Mouse (Mus musculus) urinary bladder, adult 18-20 months (tissue): Measurements from ENCODE around the gene Oxt.

Source experiments
- DNase-seq, 2 experiments: peaks; one replicate each; pipeline ENCODE4 v3.0.0; 2022; ENCODE audit warnings: low spot score in 2 of 2, mixed read lengths in 2 of 2

Oxt gene

GRCm38 (mm10) chr2:130578148-130578547, 2.2 kb downstream of the Oxt start:
- DNase-seq = peak; percentile 22 to 60

DNA sequence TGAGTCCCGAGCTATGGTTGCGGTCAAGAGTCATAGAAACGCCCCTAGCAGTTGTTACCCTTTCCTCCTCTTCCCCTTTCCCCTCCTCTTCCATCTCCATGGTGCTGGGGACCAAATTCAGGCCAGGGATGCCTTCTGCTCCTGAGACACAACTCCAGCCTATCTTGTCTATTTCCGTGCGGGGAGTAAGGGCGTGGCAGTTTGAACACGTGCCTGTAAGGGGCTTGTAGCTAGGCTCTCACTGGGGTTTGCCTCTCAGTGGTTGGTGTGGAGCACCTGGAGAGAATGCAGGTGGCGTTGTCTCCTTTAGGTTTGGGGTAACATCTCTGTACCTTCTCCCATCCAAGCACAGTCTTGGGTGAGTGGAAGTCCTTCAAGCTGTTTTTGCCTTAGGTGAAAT, 3.8 kb downstream of the Oxt start:
- no peak for DNase-seq

- no peak for DNase-seq
Observed at GRCm38 (mm10) chr2:130581201-130581600, 5.2 kb downstream of the Oxt start.

GRCm38 (mm10) chr2:130582552-130582951, 6.6 kb downstream of the Oxt start, which contains the start of gene Avp:
Gene Avp, minus strand, starts transcription at chr2:130582554.
- DNase-seq = no peak

DNA sequence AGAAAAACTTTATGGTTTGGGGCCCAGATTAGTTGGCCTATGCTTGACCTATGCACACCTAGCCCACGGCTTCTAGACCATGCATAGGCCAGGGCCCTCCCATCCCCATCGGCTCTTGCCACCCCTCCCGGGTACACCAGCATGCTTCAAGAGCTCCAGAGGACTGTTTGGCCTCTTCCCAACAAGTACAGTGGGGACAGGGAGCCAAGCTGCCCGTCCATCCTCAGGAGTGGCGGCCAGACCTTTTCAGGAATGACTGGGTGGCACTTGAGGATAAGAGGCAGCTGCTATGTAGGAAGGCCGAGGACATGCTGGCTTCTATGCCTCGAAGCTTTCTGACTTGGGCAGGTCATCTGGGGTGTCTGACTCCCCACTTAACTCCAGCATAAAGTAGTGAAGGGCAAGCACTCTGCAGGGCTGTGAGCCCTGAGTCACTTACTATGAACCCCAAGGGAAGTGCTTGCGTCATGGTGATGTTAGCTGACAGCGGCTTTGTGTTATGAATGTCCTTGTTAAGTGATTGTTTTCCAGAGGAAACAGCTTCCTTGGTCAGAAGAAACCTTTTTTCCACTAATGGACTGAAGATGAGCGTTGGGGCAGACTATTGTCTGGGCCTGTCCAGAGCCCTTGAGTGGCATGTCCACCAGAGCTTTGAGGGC, 8.1 kb downstream of the Oxt start:
- DNase-seq = no peak

GRCm38 (mm10) chr2:130586016-130586415, 10.0 kb downstream of the Oxt start:
- DNase-seq = no peak

DNA sequence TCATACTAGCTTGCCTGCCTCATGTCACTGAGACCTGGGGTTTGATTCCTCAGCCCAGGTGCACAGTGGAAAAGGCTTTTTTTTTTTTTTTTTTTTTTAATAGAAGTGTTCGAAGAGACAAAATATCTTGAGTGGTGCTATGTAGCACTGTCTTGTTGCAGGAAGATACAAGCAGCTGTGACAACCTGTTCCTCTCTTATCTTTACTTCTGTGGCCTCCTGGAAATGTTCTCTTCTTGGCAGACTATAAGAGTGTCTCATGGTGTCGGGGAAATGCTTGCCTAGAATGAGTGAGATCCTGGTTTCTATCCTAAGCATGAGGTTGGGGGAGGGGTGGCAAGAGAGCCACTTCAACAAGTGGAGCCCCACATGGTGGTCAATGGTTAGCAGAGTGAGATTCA, 12.4 kb downstream of the Oxt start:
- no peak for DNase-seq

GRCm38 (mm10) chr2:130589157-130589556, 13.2 kb downstream of the Oxt start:
- no peak for DNase-seq

DNA sequence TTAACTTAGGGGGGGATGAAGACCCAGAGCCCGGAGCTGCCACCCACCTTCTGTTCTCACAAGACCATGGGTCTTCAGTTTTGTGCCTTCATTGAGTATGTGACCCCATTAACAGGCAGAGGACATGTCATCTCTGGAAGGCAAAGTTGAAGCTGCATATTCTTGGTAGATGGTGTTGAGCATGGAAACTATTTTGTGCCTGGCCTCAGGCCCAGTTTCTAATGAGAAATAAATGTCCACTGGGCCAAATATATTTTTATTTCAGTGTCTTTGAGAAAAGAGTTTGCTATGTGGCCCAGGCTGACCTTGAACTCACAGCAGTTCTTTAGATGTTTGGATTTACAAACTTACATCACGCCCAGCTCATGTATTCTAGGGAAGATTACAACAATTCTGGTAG, 13.8 kb downstream of the Oxt start:
- no peak for DNase-seq

- no peak for DNase-seq
Observed at GRCm38 (mm10) chr2:130591016-130591415, 15.0 kb downstream of the Oxt start.

GRCm38 (mm10) chr2:130595596-130595995, 19.6 kb downstream of the Oxt start:
- DNase-seq = no peak

DNA sequence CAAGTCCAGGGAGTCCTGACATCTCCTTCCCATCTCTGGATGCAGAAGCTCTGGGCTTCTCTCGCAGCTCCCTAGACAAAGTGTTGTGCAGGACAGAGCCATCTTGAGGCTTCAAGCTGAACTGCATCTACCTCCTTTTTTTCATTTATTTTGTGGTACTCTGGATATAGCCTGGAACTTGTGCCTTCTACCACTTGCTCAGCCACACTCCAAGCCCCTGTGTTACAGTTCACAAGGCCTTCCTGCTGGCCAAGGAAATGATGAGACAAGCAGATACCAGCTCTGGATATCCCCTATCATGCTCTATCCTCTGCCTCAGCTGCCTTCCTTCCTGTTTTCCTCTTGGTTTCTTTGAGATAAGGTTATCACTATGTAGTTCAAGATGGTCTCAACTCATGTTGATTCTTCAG, 21.6 kb downstream of the Oxt start:
- DNase-seq = no peak

- no peak for DNase-seq
Observed at GRCm38 (mm10) chr2:130598399-130598798, 22.4 kb downstream of the Oxt start.

GRCm38 (mm10) chr2:130602195-130602594, 26.2 kb downstream of the Oxt start:
- no peak for DNase-seq

DNA sequence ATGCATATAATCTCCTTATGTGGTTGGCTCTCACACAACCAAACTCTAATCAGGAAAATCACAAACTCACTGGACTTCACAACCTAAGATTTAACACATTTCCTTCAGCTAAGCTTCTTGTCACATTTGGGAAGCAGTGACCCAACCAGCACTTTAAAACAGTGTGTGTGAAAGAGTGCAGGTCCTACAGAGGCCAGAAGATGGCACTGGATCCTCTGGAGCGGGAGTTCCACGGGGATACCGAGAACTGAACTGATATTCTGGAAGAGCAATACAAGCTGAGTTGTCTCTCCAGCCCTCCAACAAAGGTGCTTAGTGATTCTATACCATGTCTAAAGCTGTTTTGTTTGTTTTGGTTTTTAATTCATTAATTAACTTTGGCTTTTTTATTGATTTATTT, 37.1 kb downstream of the Oxt start:
- DNase-seq = no peak

GRCm38 (mm10) chr2:130618972-130619371, 43.0 kb downstream of the Oxt start:
- no peak for DNase-seq
